Mouse (Mus musculus): ENCODE measurements around the gene Map3k13. TPM values are rescaled to one million over a fixed set of nuclear protein-coding genes. Genes with fewer than 3 reads are reported as not detected.

Gene Map3k13
- total and polyA plus RNA-seq, 2 experiments from 2014 or later, result 3.0 to 8.7 TPM

DNA sequence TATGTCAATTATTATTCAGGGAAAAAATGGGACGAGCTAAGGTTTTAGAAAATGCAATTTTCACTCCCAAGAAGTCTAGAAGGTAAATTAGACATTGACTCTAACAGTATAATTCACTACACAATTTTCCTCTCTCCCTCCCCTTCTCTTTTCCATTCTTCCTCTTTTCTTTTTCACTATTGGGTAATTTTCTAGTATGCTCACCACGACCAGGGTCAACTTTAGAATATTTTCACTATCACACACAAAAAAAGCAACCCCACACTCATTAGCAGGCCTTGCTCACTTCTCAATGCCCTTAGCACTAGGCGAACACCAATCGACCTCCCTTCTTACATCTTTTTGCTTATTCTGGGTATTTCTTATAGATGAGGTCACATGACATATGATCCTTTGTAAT, 54.7 kb downstream of the Map3k13 start:
- DNase-seq (no peak), ATAC-seq (no peak)
- no peak for TF ChIP-seq CTCF (IDR thresholded peaks at IDR 0.05; ENCODE audit: low read depth)
- Histone ChIP-seq H3K4me3 (ENCODE audit: low read depth, low read length) (no peak overlapping the region), H3K27ac (ENCODE audit: low read depth, low read length) (no peak overlapping the region), H3K9me3 (ENCODE audit: low read length) (no peaks in the 10 kb centered on the region), H3K9ac (no peak overlapping the region), H3K4me2 (ENCODE audit: low read depth) (no peak overlapping the region), H3K4me1 (ENCODE audit: insufficient read depth) (peaks cover 8% of the 10 kb centered on the region; the same call in 1 of the 2 replicates), H3K36me3 (ENCODE audit: insufficient read depth) (no peaks in the 10 kb centered on the region), H3K27me3 (ENCODE audit: insufficient read depth, low read length) (no peaks in the 10 kb centered on the region)
- 82% methylated on average over 4 of the region's 4 CpGs for WGBS

DNA sequence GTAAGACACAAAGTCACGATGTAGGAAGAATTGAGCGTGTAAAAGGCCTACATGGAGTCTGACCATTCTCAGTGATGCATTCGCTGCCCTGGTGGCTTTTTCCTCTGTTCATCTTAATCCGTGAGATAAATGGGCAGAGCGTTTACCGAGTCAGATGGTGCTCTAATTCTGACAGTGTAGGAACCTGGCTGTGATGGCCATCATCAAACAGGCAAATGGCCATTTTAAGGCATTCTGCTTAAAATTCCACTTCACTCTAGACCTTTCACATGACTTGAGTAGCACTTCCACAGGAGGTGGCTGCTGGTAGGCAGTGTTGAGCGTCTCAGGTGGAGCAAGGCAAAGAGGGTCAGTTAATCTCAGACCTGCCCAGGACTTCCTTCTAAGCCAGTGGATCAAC, 58.2 kb downstream of the Map3k13 start:
- H3K27me3 ChIP-seq (ENCODE audit: insufficient read depth, low read length), result no peaks in the 10 kb centered on the region
- TF ChIP-seq CTCF (IDR thresholded peaks at IDR 0.05; ENCODE audit: low read depth), result no peak
- DNase-seq (no peak), ATAC-seq (no peak)
- no peak overlapping the region for H3K27ac ChIP-seq (ENCODE audit: low read depth, low read length)
- H3K4me2 ChIP-seq (ENCODE audit: low read depth), result no peak overlapping the region
- no peak overlapping the region for H3K4me3 ChIP-seq (ENCODE audit: low read depth, low read length)
- peaks cover 8% of the 10 kb centered on the region; the same call in 1 of the 2 replicates for H3K4me1 ChIP-seq (ENCODE audit: insufficient read depth)
- WGBS, result 87% methylated on average over 7 of the region's 7 CpGs
- H3K36me3 ChIP-seq (ENCODE audit: insufficient read depth), result no peaks in the 10 kb centered on the region
- H3K9ac ChIP-seq, result no peak overlapping the region
- no peaks in the 10 kb centered on the region for H3K9me3 ChIP-seq (ENCODE audit: low read length)

- Histone ChIP-seq H3K4me1 (ENCODE audit: insufficient read depth) (peaks cover 8% of the 10 kb centered on the region; the same call in 1 of the 2 replicates), H3K9me3 (ENCODE audit: low read length) (no peaks in the 10 kb centered on the region), H3K4me2 (ENCODE audit: low read depth) (no peak overlapping the region), H3K27ac (ENCODE audit: low read depth, low read length) (peak overlapping the region; percentile 77), H3K27me3 (ENCODE audit: insufficient read depth, low read length) (no peaks in the 10 kb centered on the region), H3K4me3 (ENCODE audit: low read depth, low read length) (no peak overlapping the region), H3K36me3 (ENCODE audit: insufficient read depth) (no peaks in the 10 kb centered on the region), H3K9ac (no peak overlapping the region)
- no peak for TF ChIP-seq CTCF (IDR thresholded peaks at IDR 0.05; ENCODE audit: low read depth)
- 38% methylated on average over 7 of the region's 7 CpGs for WGBS
- peak; percentile 78 for ATAC-seq
- DNase-seq, result peak; percentile 61
Observed at GRCm38 (mm10) chr16:21853446-21853941, 59.3 kb downstream of the Map3k13 start.

GRCm38 (mm10) chr16:21854589-21855284, 60.6 kb downstream of the Map3k13 start:
- DNase-seq (peak; percentile 25), ATAC-seq (0 out of 2 replicates have a peak, but pooled peaks have one; percentile 7)
- Histone ChIP-seq H3K36me3 (ENCODE audit: insufficient read depth) (no peaks in the 10 kb centered on the region), H3K9me3 (ENCODE audit: low read length) (no peaks in the 10 kb centered on the region), H3K4me1 (ENCODE audit: insufficient read depth) (peaks cover 8% of the 10 kb centered on the region; the same call in 1 of the 2 replicates), H3K27me3 (ENCODE audit: insufficient read depth, low read length) (no peaks in the 10 kb centered on the region), H3K9ac (no peak overlapping the region), H3K27ac (ENCODE audit: low read depth, low read length) (peak overlapping the region; percentile 62; the same call in 1 of the 2 replicates), H3K4me2 (ENCODE audit: low read depth) (no peak overlapping the region), H3K4me3 (ENCODE audit: low read depth, low read length) (no peak overlapping the region)
- 46% methylated on average over 5 of the region's 5 CpGs for WGBS
- no peak for TF ChIP-seq CTCF (IDR thresholded peaks at IDR 0.05; ENCODE audit: low read depth)

DNA sequence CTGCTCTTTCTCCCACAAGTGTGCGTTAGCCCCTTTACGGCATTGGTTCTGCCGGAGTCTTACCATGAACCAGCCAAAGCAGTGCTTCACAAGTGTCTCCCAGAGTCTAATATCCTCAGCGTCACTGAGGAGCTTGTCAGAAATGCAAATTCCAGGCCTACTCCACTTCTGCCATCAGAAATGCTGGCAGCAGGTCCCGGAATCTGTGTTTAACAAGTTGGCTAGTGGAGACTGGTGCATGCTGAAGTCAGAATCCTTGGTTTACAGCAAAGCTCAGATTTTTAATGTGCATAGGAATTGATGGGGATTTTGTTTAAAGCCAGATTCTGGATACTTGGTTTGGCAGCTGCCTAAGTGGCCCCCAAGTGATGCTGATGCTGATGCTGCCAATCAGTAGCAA, 62.0 kb downstream of the Map3k13 start:
- H3K4me2 ChIP-seq (ENCODE audit: low read depth), result no peak overlapping the region
- no peak overlapping the region for H3K4me3 ChIP-seq (ENCODE audit: low read depth, low read length)
- no peak for TF ChIP-seq CTCF (IDR thresholded peaks at IDR 0.05; ENCODE audit: low read depth)
- ATAC-seq (peak; percentile 66), DNase-seq (peak; percentile 66)
- no peaks in the 10 kb centered on the region for H3K36me3 ChIP-seq (ENCODE audit: insufficient read depth)
- no peak overlapping the region for H3K9ac ChIP-seq
- peaks cover 8% of the 10 kb centered on the region; the same call in 1 of the 2 replicates for H3K4me1 ChIP-seq (ENCODE audit: insufficient read depth)
- H3K27ac ChIP-seq (ENCODE audit: low read depth, low read length), result 0 out of 2 replicates have a peak overlapping the region, but pooled peaks have one; percentile 29
- no peaks in the 10 kb centered on the region for H3K27me3 ChIP-seq (ENCODE audit: insufficient read depth, low read length)
- 45% methylated on average over 5 of the region's 5 CpGs for WGBS
- H3K9me3 ChIP-seq (ENCODE audit: low read length), result no peaks in the 10 kb centered on the region

DNA sequence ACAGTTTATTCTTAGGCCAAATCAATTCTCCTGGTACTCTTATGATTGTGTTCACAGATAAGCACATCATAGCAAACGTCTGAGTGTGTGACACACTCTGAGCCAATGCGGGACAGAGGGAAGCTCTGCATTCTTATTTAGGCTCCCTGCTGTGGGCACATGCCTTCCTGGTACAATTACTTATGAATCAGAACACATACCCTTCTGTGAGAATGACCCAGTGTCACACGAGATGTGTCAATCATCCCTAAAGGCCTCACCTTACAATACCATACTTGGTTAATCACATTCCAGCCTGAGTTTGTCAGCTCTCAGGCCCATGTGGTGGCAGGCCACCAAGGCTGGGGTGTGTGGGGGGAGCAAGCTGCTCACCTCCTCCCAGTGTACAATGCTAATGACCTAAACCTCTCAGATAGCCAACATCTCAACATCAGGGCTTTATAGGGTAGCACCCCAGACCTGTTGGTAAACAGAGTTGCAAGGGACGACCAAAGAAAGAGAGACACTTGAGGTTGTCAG, 63.0 kb downstream of the Map3k13 start:
- no peaks in the 10 kb centered on the region for H3K9me3 ChIP-seq (ENCODE audit: low read length)
- H3K4me1 ChIP-seq (ENCODE audit: insufficient read depth), result peaks cover 8% of the 10 kb centered on the region; the same call in 1 of the 2 replicates
- WGBS, result 32% methylated on average over 4 of the region's 4 CpGs
- no peaks in the 10 kb centered on the region for H3K36me3 ChIP-seq (ENCODE audit: insufficient read depth)
- H3K4me3 ChIP-seq (ENCODE audit: low read depth, low read length), result no peak overlapping the region
- H3K4me2 ChIP-seq (ENCODE audit: low read depth), result no peak overlapping the region
- no peak overlapping the region for H3K27ac ChIP-seq (ENCODE audit: low read depth, low read length)
- DNase-seq (no peak), ATAC-seq (no peak)
- no peaks in the 10 kb centered on the region for H3K27me3 ChIP-seq (ENCODE audit: insufficient read depth, low read length)
- TF ChIP-seq CTCF (IDR thresholded peaks at IDR 0.05; ENCODE audit: low read depth), result no peak
- H3K9ac ChIP-seq, result no peak overlapping the region

DNA sequence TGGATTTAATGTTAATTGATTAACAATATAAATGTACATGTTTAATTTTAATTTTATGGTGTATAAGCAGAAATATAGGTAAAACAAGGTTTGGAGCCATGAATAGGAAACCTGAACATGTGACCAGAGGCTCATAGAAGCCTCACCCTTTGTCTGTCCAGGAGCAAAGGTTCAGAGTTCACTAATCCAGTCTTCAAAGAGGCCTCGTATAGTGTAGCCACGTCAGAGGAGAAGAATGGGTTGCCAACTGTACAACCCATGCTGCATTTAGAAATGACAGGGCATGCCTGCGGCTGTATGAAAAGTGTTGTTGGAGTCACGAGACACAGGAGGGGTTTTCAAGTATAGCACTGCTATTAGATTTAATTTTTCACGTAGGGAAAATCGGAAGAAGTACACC, 64.0 kb downstream of the Map3k13 start:
- ATAC-seq (no peak), DNase-seq (no peak)
- Histone ChIP-seq H3K4me1 (ENCODE audit: insufficient read depth) (peaks cover 5% of the 10 kb centered on the region; the same call in 1 of the 2 replicates), H3K36me3 (ENCODE audit: insufficient read depth) (no peaks in the 10 kb centered on the region), H3K9ac (no peak overlapping the region), H3K27ac (ENCODE audit: low read depth, low read length) (no peak overlapping the region), H3K9me3 (ENCODE audit: low read length) (no peaks in the 10 kb centered on the region), H3K4me3 (ENCODE audit: low read depth, low read length) (no peak overlapping the region), H3K4me2 (ENCODE audit: low read depth) (no peak overlapping the region), H3K27me3 (ENCODE audit: insufficient read depth, low read length) (no peaks in the 10 kb centered on the region)
- WGBS, result 60% methylated on average over 6 of the region's 6 CpGs
- TF ChIP-seq CTCF (IDR thresholded peaks at IDR 0.05; ENCODE audit: low read depth), result no peak

Data from forebrain, postnatal 0 days (tissue).